Mouse (Mus musculus) CH12.LX (cell line): ENCODE results near the gene Wdr91. TPM values are rescaled to one million over a fixed set of nuclear protein-coding genes. Genes with fewer than 3 reads are reported as not detected.

Experiments
- DNase-seq: peaks from one replicate; pipeline ENCODE4 v3.0.0-alpha.2; 2013; ENCODE audit errors: extremely low read depth
- H3K27ac ChIP-seq: 2 replicates; pipeline ENCODE4 v1.5.1; 2012; ENCODE audit warnings: low read depth, mild to moderate bottlenecking, control low read depth, moderate library complexity; ENCODE audit not compliant: insufficient read depth
- H3K27me3 ChIP-seq: replicated peaks from 2 replicates; pipeline ENCODE3; 2012; ENCODE audit warnings: inconsistent platforms
- H3K36me3 ChIP-seq, 2 experiments: replicated peaks in 1 of 2; 2 replicates each; pipeline versions ENCODE3 to v1.6.1; 2012; ENCODE audit warnings: inconsistent platforms in 1 of 2, low read length in 1 of 2, mild to moderate bottlenecking in 1 of 2, mixed read lengths in 1 of 2, moderate library complexity in 1 of 2; ENCODE audit not compliant: control insufficient read depth in 1 of 2, insufficient read depth in 1 of 2
- H3K4me1 ChIP-seq, 2 experiments: 2 replicates each; pipeline ENCODE4 v1.6.1; 2012; ENCODE audit warnings: inconsistent platforms in 1 of 2, moderate library complexity in 1 of 2; ENCODE audit not compliant: insufficient read depth in 2 of 2, control insufficient read depth in 1 of 2
- H3K4me2 ChIP-seq: 2 replicates; pipeline ENCODE4 v1.6.1; 2012; ENCODE audit warnings: low read depth, mild to moderate bottlenecking, control low read depth; ENCODE audit not compliant: poor library complexity, insufficient read depth, severe bottlenecking
- H3K4me3 ChIP-seq, 3 experiments: fragments of 150-350 bp in 1 of 3; sonication (generic) in 1 of 3; replicated peaks in 1 of 3; 2 replicates each; pipeline versions ENCODE3 to v1.5.1; 2011 to 2012; ENCODE audit warnings: low read depth in 2 of 3, low read length in 2 of 3, mild to moderate bottlenecking in 2 of 3, moderate library complexity in 2 of 3, control low read depth in 1 of 3, improper control_type of control experiment in 1 of 3, inconsistent platforms in 1 of 3, mixed read lengths in 1 of 3; ENCODE audit not compliant: poor library complexity in 1 of 3
- H3K79me2 ChIP-seq: replicated peaks from 2 replicates; pipeline ENCODE4 v1.6.1; 2012; ENCODE audit warnings: mild to moderate bottlenecking, moderate library complexity; ENCODE audit not compliant: control insufficient read depth, poor library complexity, insufficient read depth, severe bottlenecking; ENCODE audit errors: extremely low read depth
- H3K9ac ChIP-seq: 2 replicates; pipeline ENCODE4 v1.6.1; 2012; ENCODE audit warnings: low read depth, mild to moderate bottlenecking, control low read depth, moderate library complexity; ENCODE audit not compliant: insufficient read depth
- H3K9me3 ChIP-seq: replicated peaks from 2 replicates; pipeline ENCODE3; 2012; ENCODE audit warnings: low read length, inconsistent platforms, mixed read lengths
- CHD1 ChIP-seq: IDR thresholded peaks from 2 replicates; pipeline ENCODE4 v1.6.1; 2012; ENCODE audit warnings: low read depth, low read length, improper control_type of control experiment, inconsistent platforms
- CHD2 ChIP-seq: IDR thresholded peaks from 2 replicates; pipeline ENCODE4 v1.6.1; 2011; ENCODE audit warnings: low read length, improper control_type of control experiment
- CTCF ChIP-seq, 2 experiments: IDR thresholded peaks in 1 of 2; conservative IDR thresholded peaks in 1 of 2; 2 replicates each; pipeline ENCODE4 v1.5.1; 2011 to 2012; ENCODE audit warnings: low read depth in 2 of 2, low read length in 2 of 2, improper control_type of control experiment in 1 of 2, inconsistent platforms in 1 of 2, mild to moderate bottlenecking in 1 of 2, moderate library complexity in 1 of 2
- ELF1 ChIP-seq: IDR thresholded peaks from 2 replicates; pipeline ENCODE4 v1.6.1; 2014; ENCODE audit warnings: low read depth, mild to moderate bottlenecking, inconsistent platforms, low read length, improper control_type of control experiment
- JUN ChIP-seq: IDR thresholded peaks from 2 replicates; pipeline ENCODE4 v1.6.1; 2011; ENCODE audit warnings: low read depth, mild to moderate bottlenecking, low read length, improper control_type of control experiment, moderate library complexity; ENCODE audit not compliant: insufficient read depth
- MAFK ChIP-seq: IDR thresholded peaks from 2 replicates; pipeline ENCODE4 v1.6.1; 2011; ENCODE audit warnings: low read length, improper control_type of control experiment; ENCODE audit not compliant: insufficient replicate concordance
- MYC ChIP-seq: IDR thresholded peaks from 2 replicates; pipeline ENCODE4 v1.6.1; 2011; ENCODE audit warnings: low read depth, mild to moderate bottlenecking, improper control_type of control experiment, low read length
- NELFE ChIP-seq: IDR thresholded peaks from 2 replicates; pipeline ENCODE4 v1.6.1; 2011; ENCODE audit warnings: low read depth, low read length, improper control_type of control experiment
- PAX5 ChIP-seq: IDR thresholded peaks from 2 replicates; pipeline ENCODE4 v1.6.1; 2012; ENCODE audit warnings: low read length, inconsistent platforms, mixed read lengths
- POLR2A ChIP-seq: IDR thresholded peaks from 2 replicates; pipeline ENCODE4 v1.6.1; 2011; ENCODE audit warnings: low read depth, mild to moderate bottlenecking, improper control_type of control experiment, low read length
- POLR2AphosphoS2 ChIP-seq: IDR thresholded peaks from 2 replicates; pipeline ENCODE4 v1.6.1; 2011; ENCODE audit warnings: low read depth, low read length, improper control_type of control experiment
- RAD21 ChIP-seq: IDR thresholded peaks from 2 replicates; pipeline ENCODE4 v1.6.1; 2011; ENCODE audit warnings: low read depth, mild to moderate bottlenecking, low read length, improper control_type of control experiment, moderate library complexity
- SIN3A ChIP-seq: IDR thresholded peaks from 2 replicates; pipeline ENCODE4 v1.6.1; 2012; ENCODE audit warnings: low read length, improper control_type of control experiment, inconsistent platforms
- SMC3 ChIP-seq: IDR thresholded peaks from 2 replicates; pipeline ENCODE4 v1.6.1; 2011; ENCODE audit warnings: low read depth, low read length, improper control_type of control experiment
- TBP ChIP-seq: conservative IDR thresholded peaks from 2 replicates; pipeline ENCODE4 v1.6.1; 2011; ENCODE audit warnings: low read depth, low read length, improper control_type of control experiment
- UBTF ChIP-seq: IDR thresholded peaks from 2 replicates; pipeline ENCODE4 v1.6.1; 2012; ENCODE audit warnings: low read depth, mild to moderate bottlenecking, inconsistent platforms, low read length, improper control_type of control experiment, moderate library complexity
- ZMIZ1 ChIP-seq: IDR thresholded peaks from 2 replicates; pipeline ENCODE4 v1.6.1; 2012; ENCODE audit warnings: low read depth, mild to moderate bottlenecking, inconsistent platforms, low read length, improper control_type of control experiment
- dilution Hi-C: fragments of 300-500 bp; cut with MboI; formaldehyde crosslinking; loops from 2 replicates; pipeline ENCODE4 v1.14.3; 2020; ENCODE audit warnings: low sequenced_read_pairs; ENCODE audit not compliant: extremely low pct_unique_long_range_greater_than_20kb, extremely low pct_ligation_motif_present
- in situ Hi-C: fragments of 300-500 bp; cut with MboI; formaldehyde crosslinking; loops from 3 replicates; pipeline ENCODE4 v1.14.3; 2019; ENCODE audit warnings: low sequenced_read_pairs, low pct_ligation_motif_present, low pct_unique_long_range_greater_than_20kb, mixed read lengths
- polyA plus RNA-seq: library from polyadenylated mRNA; unstranded; fragments of >175 nt; gene quantifications from 2 replicates; pipeline ENCODE4 v1.2.1, GENCODE M21; 2012; ENCODE audit warnings: low read depth; ENCODE audit not compliant: insufficient read length
- total RNA-seq, 2 experiments: library from RNA; depleted of rRNA; stranded (reverse); fragments of 300-350 nt in 1 of 2; fragments of >200 nt in 1 of 2; gene quantifications; 2 replicates each; pipeline ENCODE4 v1.2.3; 2012 to 2014

The Wdr91 gene
- total and polyA plus RNA-seq, 3 experiments, result 10.6 to 26.5 (median 19.2) TPM

GRCm38 (mm10) chr6:34877509-34878321 lies 33.0 kb downstream of the Wdr91 start, which contains the start of gene Cyren (continued):
- peak; percentile 71 for TF ChIP-seq RAD21
- TF ChIP-seq TBP, result 0 out of 2 replicates have a peak, but pooled peaks have one; percentile 32
- peak; percentile 92 for TF ChIP-seq NELFE
- peak; percentile 88 for TF ChIP-seq ELF1

DNA sequence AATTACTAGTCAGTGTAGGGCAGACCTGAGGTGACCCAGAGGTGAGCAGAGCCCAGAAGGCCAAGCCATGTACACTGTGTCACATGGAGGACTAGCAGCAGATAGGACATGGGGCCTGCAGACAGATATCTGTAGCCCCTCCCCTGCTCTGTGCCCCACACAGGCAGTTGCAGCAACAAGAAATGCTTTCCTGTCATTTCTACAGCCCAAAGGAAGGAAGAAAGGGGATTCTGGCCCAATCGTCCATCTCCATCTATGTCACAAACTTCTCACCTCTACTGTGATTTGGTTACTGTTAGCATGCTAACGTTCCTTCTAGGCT lies 33.9 kb downstream of the Wdr91 start:
- Histone ChIP-seq H3K27me3 (no peaks in the 10 kb centered on the region), H3K9ac (no peak overlapping the region; the same call in 1 of the 2 replicates), H3K79me2 (no peaks in the 10 kb centered on the region; the same call in 1 of the 2 replicates), H3K4me1 (peaks cover 10 to 43% of the 10 kb centered on the region in 2 experiments; a peak in 3 of 4 replicates), H3K9me3 (no peaks in the 10 kb centered on the region), H3K27ac (no peak overlapping the region), H3K4me3 (peak overlapping the region; percentile 87 to 95 (median 91)), H3K4me2 (peak overlapping the region; percentile 84), H3K36me3 (peaks cover 40 to 76% of the 10 kb centered on the region in 2 experiments)
- in situ Hi-C loops (no loop called here), dilution Hi-C loops (no loop called here)
- DNase-seq, result no peak
- TF ChIP-seq CHD1 (no peak), PAX5 (no peak), POLR2A (no peak), ZMIZ1 (no peak), JUN (no peak)

- no peak overlapping the region for H3K4me2 ChIP-seq
- dilution Hi-C loops (no loop called here), in situ Hi-C loops (no loop called here)
- peaks cover 37 to 71% of the 10 kb centered on the region in 2 experiments for H3K36me3 ChIP-seq
- no peaks in the 10 kb centered on the region for H3K27me3 ChIP-seq
- DNase-seq, result no peak
- no peaks in the 10 kb centered on the region for H3K9me3 ChIP-seq
- peak overlapping the region in 1 of 3 experiments; percentile 87 for H3K4me3 ChIP-seq
- peaks cover 10 to 49% of the 10 kb centered on the region in 2 experiments; a peak in 3 of 4 replicates for H3K4me1 ChIP-seq
- no peak for TF ChIP-seq CTCF (conservative IDR thresholded peaks at IDR 0.05 in 1 of 2, IDR thresholded peaks at IDR 0.05 in 1 of 2; ENCODE audit: low read depth in 2 of 2, low read length in 2 of 2)
- TF ChIP-seq MAFK, result no peak
- no peak for TF ChIP-seq SIN3A
- TF ChIP-seq SMC3, result no peak
- TF ChIP-seq MYC, result no peak
- no peak for TF ChIP-seq CHD2
- TF ChIP-seq ELF1, result no peak
- TF ChIP-seq POLR2AphosphoS2, result no peak
- TF ChIP-seq UBTF, result no peak
- H3K9ac ChIP-seq, result no peak overlapping the region
- H3K79me2 ChIP-seq, result no peaks in the 10 kb centered on the region; the same call in 1 of the 2 replicates
- no peak overlapping the region for H3K27ac ChIP-seq
Observed at GRCm38 (mm10) chr6:34875966-34876834, 34.5 kb downstream of the Wdr91 start.
